Mouse (Mus musculus): ENCODE results near the gene Rnf130.

DNA sequence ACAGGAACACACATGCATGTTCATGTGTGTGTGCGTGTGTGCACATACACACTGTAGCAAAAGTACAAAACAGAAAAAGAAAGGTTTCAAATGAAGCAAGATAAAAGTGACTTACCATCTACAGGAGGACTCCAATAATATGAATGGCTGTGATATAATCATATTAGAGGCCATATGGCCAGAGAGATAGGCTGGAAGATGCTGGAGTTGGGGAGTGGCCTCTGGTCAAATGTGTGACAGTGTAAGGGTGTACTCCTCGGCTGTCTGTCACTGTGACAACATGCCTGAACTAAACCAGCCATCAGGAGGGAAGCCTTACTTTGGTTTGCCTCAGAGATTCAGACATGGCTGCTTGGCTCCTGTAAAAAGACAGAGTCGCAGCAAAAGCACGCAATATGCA, 40.1 kb upstream of the Rnf130 start:
- TF ChIP-seq CTCF (IDR thresholded peaks at IDR 0.05; ENCODE audit: low read depth) = no peak
- TF ChIP-seq EP300 (IDR thresholded peaks at IDR 0.05; ENCODE audit: low read depth) = peak; percentile 88

Measured in liver, postnatal 0 days (tissue).